Mouse (Mus musculus): ENCODE measurements at regions not wholly inside any gene's neighbourhood (a gene's known extent, or its start where the extent isn't known, plus 50 kb on each side); places are given as distances from the start of the nearest gene placed in this dataset.

DNA sequence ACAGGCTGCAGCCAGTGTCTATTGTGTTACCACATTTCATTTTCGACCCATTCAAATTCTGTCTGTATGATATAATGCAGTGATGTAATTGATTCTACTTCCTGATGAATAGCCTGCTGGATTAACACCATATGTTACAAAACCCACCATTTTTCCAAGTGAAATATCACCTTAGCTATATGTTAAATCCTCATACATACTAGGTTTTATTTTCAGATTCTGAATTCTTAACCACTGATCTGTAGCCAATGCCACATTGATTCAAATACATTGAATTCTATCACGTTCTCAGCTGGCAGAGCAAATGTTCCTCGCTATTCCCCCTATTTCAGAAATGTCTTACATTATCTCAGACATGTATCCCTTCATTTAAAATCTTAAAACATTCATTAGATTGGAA, 60.4 kb upstream of the Prdx6b start:
- no peak for DNase-seq (ENCODE audit: low spot score)

DNA sequence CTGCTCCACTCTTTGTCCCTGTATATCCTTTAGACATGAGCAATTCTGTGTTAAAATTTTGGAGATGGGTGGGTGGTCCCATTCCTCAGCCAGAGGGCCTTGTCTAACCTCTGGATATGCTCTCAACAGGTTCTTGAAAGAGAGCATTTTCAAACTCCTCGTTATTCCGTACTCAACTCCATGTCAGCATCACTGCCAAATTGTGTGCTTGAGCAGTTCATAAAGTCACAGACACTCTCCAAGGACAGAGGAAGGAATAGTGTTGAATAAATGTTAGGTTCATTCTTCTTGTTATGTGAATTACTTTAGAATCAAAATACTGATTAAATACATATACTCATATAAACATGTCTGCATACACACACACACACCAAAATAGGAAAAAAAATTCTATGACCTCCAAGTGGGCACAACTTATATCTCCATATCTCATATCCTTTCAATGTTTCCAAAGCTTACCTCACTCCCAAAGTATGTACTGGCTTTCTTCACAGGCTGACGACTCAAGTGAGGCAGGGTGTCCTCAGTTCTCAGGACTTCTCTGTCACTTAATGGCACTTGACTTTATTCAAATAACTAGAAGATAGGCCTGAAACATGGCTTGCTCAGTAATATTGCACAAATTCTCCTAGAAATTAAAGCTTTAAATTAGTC, 75.9 kb upstream of the Pde1a start:
- no peak for DNase-seq (ENCODE audit: low spot score)

DNA sequence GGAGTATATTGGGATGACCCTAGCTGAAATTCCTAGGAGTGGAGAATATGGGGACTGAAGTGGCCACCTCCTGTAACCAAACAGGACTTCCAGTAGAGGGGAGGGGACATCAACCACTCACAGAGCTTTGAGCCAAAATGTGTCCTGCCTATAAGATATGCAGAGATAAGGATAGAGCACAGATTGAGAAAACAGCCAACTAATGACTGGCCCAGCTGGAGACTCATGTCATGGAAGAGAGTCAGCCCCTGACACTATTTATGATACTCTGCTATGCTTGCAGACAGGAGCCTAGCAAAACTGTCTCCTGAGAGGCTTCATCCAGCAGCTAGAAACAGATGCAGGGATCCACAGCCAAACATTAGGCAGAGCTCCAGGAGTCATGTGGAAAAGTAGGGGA, 74.2 kb upstream of the Pde1a start:
- peak; percentile 8 for DNase-seq (ENCODE audit: low spot score)

DNA sequence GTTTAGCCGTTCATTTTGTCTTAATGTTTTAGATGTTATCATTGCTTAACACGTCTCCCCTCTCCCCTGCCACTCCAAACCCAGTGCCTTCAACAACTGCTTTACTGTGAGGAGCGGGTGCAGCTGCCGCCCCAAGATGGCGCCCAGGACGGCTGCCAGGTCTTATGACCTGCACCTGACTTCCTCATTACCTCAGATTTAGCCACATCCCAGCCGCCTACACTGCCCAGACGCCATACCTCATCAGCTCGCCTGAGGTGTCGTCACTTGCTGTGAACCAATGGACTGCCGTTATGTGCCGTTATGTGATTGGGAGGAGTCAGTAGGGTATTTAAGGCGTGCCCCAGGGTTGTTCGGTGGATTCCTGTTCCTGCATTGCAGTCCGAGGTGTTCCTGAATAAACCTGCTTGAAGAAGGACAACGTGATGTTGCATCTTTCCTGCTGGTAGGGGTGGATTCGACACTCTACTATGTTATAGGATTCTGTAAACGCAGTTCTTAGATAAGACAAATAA, 66.7 kb upstream of the Pde1a start:
- DNase-seq (ENCODE audit: low spot score): no peak

DNA sequence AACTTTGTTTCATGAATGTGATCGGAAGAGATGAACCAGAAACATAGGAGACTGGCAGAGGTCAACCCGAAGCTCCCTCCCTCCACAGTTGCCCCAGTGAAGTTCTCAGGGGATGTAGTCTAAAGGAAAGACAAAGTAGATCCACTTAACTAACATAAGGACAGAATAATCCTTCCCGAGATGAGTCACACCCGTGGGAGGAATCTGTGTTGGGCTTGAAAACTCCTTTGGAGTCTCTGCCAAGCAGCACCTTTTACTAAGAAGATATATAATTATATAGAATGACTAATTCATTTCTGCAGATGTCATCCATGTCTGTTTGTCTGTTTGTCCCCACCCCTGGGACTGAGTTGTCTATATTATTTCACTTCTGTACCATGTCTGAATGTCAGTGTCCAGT, 59.1 kb upstream of the Pde1a start:
- no peak for DNase-seq (ENCODE audit: low spot score)

DNA sequence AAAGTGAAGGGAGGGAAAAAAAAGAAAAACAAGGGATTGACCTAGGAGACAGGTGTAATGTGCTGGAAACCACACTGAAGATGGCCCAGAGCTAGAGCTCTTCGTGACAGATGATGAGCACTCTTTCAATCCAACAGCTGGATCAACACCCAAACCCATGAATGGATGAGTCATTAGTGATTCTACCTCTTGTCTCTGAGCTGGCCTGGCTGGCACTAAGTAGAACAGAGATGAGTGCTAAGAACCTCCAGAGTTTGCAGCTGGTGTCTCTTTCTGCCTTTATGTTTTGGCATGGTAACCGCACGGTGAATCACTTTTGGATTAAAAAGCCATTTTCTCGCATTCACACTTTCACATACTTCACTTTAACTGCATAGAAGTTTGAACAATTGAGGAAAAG, 57.6 kb upstream of the Pde1a start:
- DNase-seq (ENCODE audit: low spot score): no peak

Data from adipocyte (in vitro differentiated cells).